Mouse (Mus musculus) T-helper 17 cell (primary cell): ENCODE data around the gene Gpr160.

Experiments
- in situ Hi-C, 2 experiments: fragments of 300-600 bp; cut with MboI, MseI; formaldehyde crosslinking; loops; 1 replicate in 1 of 2; 2 replicates in 1 of 2; pipeline ENCODE4 v1.15.1; 2025; ENCODE audit warnings: high pct_unique_total_duplicates in 2 of 2

The Gpr160 gene

DNA sequence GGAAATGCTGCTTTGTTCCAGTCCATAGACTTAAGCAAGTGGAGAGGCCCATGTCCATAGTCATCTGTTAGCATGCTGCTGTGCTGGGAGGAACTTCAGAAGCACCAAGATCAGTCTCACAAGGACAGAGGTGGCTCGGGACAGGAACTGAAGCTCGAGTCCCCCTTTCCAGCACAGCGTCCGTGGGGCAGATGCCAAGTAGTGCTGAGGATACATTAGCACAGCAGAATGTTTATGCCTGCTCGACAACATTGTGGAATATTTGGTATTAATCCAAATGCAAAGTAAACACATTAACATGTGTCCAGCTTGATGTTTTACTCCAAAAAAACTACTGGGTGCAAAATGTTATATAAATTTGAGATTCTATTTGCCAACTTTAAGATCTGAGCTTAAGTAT is 41.0 kb downstream of the Gpr160 start:
- in situ Hi-C loops: no loop called here

DNA sequence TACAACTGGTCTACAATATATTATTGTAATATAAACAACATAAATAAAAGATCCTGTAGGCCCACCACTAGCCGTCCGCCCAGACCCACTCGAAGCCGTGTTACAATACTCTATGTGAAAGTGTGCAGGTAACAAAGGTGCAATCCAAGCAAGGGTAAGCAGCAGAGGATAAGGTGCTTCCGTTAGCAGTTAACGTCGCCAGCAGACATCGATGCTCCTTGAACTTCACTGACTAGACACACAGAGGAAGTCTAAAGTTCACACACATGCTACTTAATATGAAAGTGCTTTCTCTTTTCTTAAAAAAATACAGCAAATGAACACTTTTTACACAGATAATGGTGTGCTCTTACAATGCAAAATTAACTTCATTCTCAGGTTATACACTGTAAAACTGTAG is 43.7 kb downstream of the Gpr160 start:
- in situ Hi-C loops: no loop called here

DNA sequence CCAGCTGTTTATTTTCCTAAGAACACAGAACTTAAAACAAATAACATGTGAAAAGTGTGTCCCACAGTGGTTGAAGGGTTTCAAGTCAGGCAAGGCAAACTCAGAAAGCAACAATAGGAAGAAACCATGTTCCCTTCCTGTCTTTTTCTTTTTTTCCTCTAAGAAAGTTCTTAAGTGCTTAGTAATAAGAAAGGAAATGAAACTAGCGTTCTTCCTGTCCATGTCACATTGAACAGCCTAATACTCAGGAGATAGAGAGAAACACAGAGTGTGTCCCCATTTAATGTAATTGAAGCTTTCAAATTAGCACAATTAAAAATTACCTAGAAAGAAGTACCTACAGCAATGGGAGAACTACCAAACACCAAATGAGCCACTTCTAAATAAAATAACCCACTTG is 48.9 kb downstream of the Gpr160 start:
- in situ Hi-C loops: no loop called here

DNA sequence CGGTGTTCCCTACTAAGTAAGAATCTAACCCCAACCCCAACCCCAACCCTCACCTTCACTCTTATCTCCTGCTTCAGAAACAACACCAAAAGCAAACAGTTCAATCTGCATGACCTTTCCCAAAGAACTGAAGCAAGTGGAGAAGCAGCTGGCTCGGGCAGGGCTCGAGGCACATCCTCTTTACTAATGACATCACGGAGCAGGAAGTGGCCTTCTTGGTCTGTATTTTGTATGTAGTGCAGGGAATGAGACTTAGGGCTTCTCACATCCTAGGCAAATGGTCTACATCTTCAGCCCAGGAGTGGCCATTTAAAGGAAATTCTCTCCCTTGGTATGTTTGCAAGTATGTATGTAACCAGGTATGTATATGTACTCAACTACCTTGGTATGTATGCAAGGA is 61.4 kb downstream of the Gpr160 start:
- in situ Hi-C loops: no loop called here

DNA sequence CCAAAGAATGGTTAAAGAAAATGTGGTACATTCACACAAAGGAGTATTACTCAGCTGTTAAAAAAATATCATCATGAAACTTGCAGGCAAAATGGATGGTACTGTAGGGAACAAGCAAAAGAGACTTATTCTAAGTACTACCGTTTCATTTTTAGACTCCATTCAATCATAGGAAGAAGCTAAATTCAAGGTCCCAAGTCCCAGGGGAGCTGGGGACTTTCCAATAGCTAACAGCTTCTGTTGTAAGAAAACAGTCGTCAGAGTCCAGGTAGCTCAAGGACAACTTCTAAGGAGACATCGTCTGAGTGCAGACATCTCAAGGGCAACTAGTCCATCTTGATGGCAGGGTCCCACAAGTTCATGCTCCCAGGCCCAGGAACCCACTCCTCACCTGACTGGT is 71.9 kb downstream of the Gpr160 start:
- in situ Hi-C loops: no loop called here

DNA sequence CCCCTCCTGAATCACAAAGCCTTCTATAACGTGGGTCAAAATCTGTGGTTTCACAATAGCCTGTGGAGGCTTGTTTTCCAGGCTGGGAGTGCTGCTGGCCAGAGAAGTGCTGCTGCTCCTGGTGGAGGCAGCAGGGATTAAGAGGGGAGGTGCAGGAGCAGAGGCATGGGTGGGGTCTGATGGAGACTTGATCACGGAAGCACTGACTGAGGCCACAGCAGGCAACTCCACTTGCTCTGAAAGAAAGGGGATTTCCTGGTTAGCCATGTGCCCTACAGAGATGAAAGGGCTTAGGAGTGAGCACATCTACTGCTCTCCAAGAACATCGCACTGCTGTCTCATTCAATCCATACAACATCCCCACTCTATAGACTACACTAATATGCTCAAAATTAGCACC is 74.1 kb downstream of the Gpr160 start:
- in situ Hi-C loops: no loop called here

- in situ Hi-C loops: no loop called here
Observed at GRCm38 (mm10) chr3:30934384-30934783, 78.6 kb downstream of the Gpr160 start.
